Mouse (Mus musculus): ENCODE data around the gene Inf2. TPM values are rescaled to one million over a fixed set of nuclear protein-coding genes. Genes with fewer than 3 reads are reported as not detected.

Inf2 gene
- polyA plus RNA-seq, 1 experiment = 569 TPM

DNA sequence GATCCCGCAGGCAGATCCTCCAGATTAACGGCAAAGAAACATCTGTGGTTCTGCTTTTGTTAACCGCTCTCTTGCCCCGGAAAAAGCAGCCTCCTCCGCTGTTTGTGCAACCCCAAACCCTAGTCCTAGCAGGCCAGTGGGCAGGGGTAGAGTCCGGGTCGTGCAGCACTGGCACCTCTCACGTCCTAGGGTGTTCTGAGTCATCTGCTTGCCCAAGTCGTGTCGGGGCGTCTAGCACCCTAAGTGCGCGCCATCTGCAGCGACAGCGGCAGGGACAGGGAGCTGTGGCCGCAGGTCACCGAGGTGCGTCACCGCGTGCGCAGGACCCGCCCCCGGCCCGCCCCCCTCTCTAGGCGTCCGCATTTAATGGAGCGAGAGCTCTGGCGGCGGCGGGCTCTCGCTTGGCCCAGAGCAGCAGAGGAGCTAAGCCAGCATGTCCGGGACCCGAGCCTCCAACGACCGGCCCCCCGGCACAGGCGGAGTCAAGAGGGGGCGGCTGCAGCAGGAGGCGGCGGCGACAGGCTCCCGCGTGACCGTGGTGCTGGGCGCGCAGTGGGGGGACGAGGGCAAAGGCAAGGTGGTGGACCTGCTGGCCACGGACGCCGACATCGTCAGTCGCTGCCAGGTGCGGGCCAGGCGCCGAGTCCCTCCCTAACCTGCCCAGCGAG, 31.2 kb downstream of the Inf2 start, which contains the start of gene Adssl1:
Gene Adssl1, plus strand, starts transcription at position 360 of the 668 bp plus-strand sequence.
- peaks cover 18% of the 10 kb centered on the region for H3K36me3 ChIP-seq (replicated peaks; ENCODE audit: low read length)
- no peak for TF ChIP-seq GATA1 (IDR thresholded peaks at IDR 0.05; ENCODE audit: borderline replicate concordance, low read length)
- TF ChIP-seq FLI1 (IDR thresholded peaks at IDR 0.05; ENCODE audit: low read length) = no peak
- peaks cover 43% of the 10 kb centered on the region for H3K27me3 ChIP-seq (replicated peaks)
- peaks cover 100% of the 10 kb centered on the region for H3K4me1 ChIP-seq
- H3K9me3 ChIP-seq = no peaks in the 10 kb centered on the region
- peak within 1 kb of the TSS; percentile 94 for H3K4me3 ChIP-seq (replicated peaks)

DNA sequence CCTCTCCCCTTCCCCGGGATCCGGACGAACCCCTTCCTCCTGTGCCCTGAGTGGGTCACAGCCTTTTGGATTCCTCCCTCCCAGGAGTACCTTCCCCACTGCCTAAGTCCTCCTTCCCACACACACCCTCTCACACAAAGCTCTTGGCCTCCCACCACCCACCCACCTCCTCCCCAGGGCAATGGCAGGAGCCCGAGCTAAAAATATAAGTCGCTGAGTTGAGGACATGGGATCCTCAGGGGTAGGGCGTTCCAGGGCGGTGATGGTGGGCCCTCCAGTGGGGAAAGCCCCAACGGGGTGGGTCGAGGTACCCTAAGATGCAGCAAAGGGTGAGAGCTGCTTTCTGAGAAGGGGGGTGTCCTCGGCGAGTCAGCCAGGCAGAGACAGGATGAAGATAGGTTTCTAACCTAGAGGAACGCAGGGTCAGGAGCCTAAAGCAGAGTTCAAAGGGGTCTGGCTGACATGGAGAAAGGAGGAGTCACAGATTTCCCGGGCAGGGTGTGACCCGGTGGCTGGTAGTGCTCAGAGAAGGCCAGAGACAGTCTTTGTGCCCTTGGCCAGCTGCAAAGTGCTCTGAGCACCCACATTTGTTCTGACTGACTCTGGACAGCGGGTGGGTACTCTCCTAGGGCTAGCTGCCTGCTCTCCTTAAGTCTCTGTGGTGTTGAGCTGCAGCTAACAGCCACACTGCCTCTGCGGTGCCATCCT, 31.9 kb downstream of the Inf2 start:
- peaks cover 45% of the 10 kb centered on the region for H3K27me3 ChIP-seq (replicated peaks)
- H3K36me3 ChIP-seq (replicated peaks; ENCODE audit: low read length) = peaks cover 12% of the 10 kb centered on the region
- TF ChIP-seq GATA1 (IDR thresholded peaks at IDR 0.05; ENCODE audit: borderline replicate concordance, low read length) (no peak), FLI1 (IDR thresholded peaks at IDR 0.05; ENCODE audit: low read length) (no peak)
- H3K9me3 ChIP-seq = no peaks in the 10 kb centered on the region
- peak overlapping the region; percentile 94 for H3K4me3 ChIP-seq (replicated peaks)
- H3K4me1 ChIP-seq = peaks cover 100% of the 10 kb centered on the region

DNA sequence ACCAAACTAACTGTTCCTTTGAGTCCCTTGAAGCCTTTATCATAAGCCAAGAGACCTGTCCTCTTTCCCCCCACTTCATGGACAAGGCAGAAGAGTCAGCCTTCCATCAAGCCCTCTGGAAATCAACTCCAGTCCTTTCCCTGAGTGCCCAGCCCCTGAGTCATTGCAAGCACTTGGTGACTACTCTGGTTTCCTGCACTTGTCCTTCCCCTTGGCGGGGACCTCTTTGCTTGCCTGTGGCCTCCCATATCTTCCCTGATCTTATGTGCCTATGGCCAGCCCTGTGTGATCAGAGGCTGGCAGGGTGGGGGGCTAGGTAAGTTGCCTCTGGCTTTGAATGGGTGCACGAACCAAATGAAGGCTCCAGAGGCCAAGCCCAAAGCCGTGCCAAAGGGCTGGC, 33.3 kb downstream of the Inf2 start:
- no peak for TF ChIP-seq GATA1 (IDR thresholded peaks at IDR 0.05; ENCODE audit: borderline replicate concordance, low read length)
- TF ChIP-seq FLI1 (IDR thresholded peaks at IDR 0.05; ENCODE audit: low read length) = no peak
- peaks cover 49% of the 10 kb centered on the region for H3K27me3 ChIP-seq (replicated peaks)
- peaks cover 100% of the 10 kb centered on the region for H3K4me1 ChIP-seq

GRCm38 (mm10) chr12:112623742-112624141, 35.2 kb downstream of the Inf2 start:
- TF ChIP-seq FLI1 (IDR thresholded peaks at IDR 0.05; ENCODE audit: low read length) = no peak
- TF ChIP-seq GATA1 (IDR thresholded peaks at IDR 0.05; ENCODE audit: borderline replicate concordance, low read length) = no peak
- no peaks in the 10 kb centered on the region for H3K9me3 ChIP-seq
- no peaks in the 10 kb centered on the region for H3K36me3 ChIP-seq (replicated peaks; ENCODE audit: low read length)
- H3K4me1 ChIP-seq = peaks cover 99% of the 10 kb centered on the region
- peaks cover 49% of the 10 kb centered on the region for H3K27me3 ChIP-seq (replicated peaks)
- H3K4me3 ChIP-seq (replicated peaks) = peak overlapping the region; percentile 57

More for the DNA sequence above, 33.3 kb downstream of the Inf2 start:
- no peaks in the 10 kb centered on the region for H3K9me3 ChIP-seq
- peak overlapping the region; percentile 56 for H3K4me3 ChIP-seq (replicated peaks)
- H3K36me3 ChIP-seq (replicated peaks; ENCODE audit: low read length) = peaks cover 1% of the 10 kb centered on the region

DNA sequence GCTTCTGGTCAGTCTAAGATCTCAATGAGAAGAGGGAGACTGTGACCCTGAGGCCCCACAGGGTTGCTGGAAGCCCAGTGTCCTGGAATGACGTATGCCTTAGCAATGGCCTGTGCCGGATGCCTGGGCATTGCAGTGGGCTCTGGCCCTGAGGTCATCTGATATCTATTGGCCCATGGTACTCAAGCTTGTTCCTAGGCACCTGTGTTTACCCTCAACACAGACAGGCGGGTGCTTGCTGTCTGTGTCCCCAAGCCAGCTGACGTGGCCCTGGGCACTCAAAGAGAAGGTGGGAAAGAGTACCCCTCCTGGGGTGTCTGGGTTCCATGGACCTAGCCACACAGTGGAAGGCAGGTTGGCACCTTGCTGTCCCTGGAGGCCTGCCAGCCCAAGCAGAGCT, 37.1 kb downstream of the Inf2 start:
- peaks cover 30% of the 10 kb centered on the region for H3K27me3 ChIP-seq (replicated peaks)
- H3K36me3 ChIP-seq (replicated peaks; ENCODE audit: low read length) = no peaks in the 10 kb centered on the region
- no peaks in the 10 kb centered on the region for H3K9me3 ChIP-seq
- H3K4me3 ChIP-seq (replicated peaks) = no peak overlapping the region
- peaks cover 94% of the 10 kb centered on the region for H3K4me1 ChIP-seq
- TF ChIP-seq GATA1 (IDR thresholded peaks at IDR 0.05; ENCODE audit: borderline replicate concordance, low read length) (no peak), FLI1 (IDR thresholded peaks at IDR 0.05; ENCODE audit: low read length) (no peak)

GRCm38 (mm10) chr12:112626455-112626854, 37.9 kb downstream of the Inf2 start:
- H3K9me3 ChIP-seq = no peaks in the 10 kb centered on the region
- no peak for TF ChIP-seq GATA1 (IDR thresholded peaks at IDR 0.05; ENCODE audit: borderline replicate concordance, low read length)
- TF ChIP-seq FLI1 (IDR thresholded peaks at IDR 0.05; ENCODE audit: low read length) = no peak
- no peak overlapping the region for H3K4me3 ChIP-seq (replicated peaks)
- peaks cover 22% of the 10 kb centered on the region for H3K27me3 ChIP-seq (replicated peaks)
- peaks cover 94% of the 10 kb centered on the region for H3K4me1 ChIP-seq
- no peaks in the 10 kb centered on the region for H3K36me3 ChIP-seq (replicated peaks; ENCODE audit: low read length)

- Histone ChIP-seq H3K27me3 (replicated peaks) (peaks cover 23% of the 10 kb centered on the region), H3K4me1 (peaks cover 94% of the 10 kb centered on the region), H3K9me3 (no peaks in the 10 kb centered on the region), H3K36me3 (replicated peaks; ENCODE audit: low read length) (no peaks in the 10 kb centered on the region), H3K4me3 (replicated peaks) (peak overlapping the region; percentile 50)
- TF ChIP-seq GATA1 (IDR thresholded peaks at IDR 0.05; ENCODE audit: borderline replicate concordance, low read length) (no peak), FLI1 (IDR thresholded peaks at IDR 0.05; ENCODE audit: low read length) (no peak)
Observed at GRCm38 (mm10) chr12:112627097-112627881, 38.7 kb downstream of the Inf2 start.

DNA sequence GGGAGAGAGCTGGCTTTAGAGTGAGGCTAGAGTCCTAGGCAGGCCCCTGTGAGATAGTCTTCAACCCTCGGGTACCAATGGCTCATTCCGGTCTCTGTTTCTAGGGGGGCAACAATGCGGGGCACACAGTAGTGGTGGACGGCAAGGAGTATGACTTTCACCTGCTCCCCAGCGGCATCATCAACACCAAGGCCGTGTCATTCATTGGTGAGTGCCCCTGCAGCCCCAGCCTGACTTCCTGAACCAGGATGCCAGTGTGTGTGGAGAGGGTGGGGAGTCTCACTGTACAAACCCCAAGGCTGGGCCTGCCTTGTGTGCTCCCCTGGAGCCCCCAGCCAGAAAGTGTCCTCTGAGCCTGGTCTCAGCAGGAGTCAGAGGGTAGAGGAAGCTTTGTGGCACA, 39.6 kb downstream of the Inf2 start:
- H3K4me3 ChIP-seq (replicated peaks) = peak overlapping the region; percentile 59
- H3K27me3 ChIP-seq (replicated peaks) = peaks cover 22% of the 10 kb centered on the region
- no peaks in the 10 kb centered on the region for H3K9me3 ChIP-seq
- H3K36me3 ChIP-seq (replicated peaks; ENCODE audit: low read length) = no peaks in the 10 kb centered on the region
- TF ChIP-seq GATA1 (IDR thresholded peaks at IDR 0.05; ENCODE audit: borderline replicate concordance, low read length) (no peak), FLI1 (IDR thresholded peaks at IDR 0.05; ENCODE audit: low read length) (no peak)
- H3K4me1 ChIP-seq = peaks cover 94% of the 10 kb centered on the region

DNA sequence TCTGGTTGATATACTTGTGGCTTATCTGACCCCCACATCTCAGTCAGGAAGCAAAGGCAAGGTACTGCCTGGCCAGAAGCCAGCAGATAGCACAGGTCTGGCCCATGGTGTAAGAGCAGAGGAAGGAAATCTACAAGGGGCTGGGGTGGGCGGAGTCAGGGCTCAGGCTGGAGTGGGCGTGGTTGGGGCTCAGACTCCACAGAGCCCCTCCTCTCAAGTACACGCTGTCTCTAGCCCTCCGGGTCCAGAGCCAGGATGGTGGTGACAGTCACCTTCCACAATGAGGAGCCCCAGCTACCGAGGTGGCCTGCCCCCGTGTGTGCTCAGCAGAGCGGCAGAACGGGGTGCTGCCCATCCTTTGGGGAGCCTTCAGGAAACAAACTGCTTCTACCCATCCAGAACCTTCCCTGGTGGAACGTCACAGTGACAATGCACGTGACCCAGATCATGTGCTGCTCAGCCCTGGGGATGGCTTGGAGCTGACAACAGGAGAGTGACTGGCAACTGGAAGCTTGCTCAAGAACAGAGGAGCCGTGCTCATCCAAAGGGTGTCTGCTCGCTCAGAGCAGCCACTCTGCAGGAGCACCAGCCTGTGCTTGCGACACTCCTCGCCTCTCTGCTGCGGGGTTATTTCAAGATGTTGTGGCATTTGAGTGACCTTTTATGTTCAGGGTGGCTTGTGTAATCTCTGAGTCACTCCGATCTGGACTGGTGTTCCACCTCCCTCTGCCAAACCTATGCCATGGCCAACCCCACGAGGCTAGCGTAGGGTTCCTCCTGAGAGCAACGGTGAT, 40.5 kb downstream of the Inf2 start:
- H3K9me3 ChIP-seq = no peaks in the 10 kb centered on the region
- peaks cover 3% of the 10 kb centered on the region for H3K36me3 ChIP-seq (replicated peaks; ENCODE audit: low read length)
- H3K4me3 ChIP-seq (replicated peaks) = peak overlapping the region; percentile 86
- peaks cover 28% of the 10 kb centered on the region for H3K27me3 ChIP-seq (replicated peaks)
- TF ChIP-seq GATA1 (IDR thresholded peaks at IDR 0.05; ENCODE audit: borderline replicate concordance, low read length) (no peak), FLI1 (IDR thresholded peaks at IDR 0.05; ENCODE audit: low read length) (no peak)
- peaks cover 89% of the 10 kb centered on the region for H3K4me1 ChIP-seq

Measured in megakaryocyte, embryonic 14.5 days (primary cell).